ENCODE assay signal across 7 mouse cellular contexts in the genomic region with DNA sequence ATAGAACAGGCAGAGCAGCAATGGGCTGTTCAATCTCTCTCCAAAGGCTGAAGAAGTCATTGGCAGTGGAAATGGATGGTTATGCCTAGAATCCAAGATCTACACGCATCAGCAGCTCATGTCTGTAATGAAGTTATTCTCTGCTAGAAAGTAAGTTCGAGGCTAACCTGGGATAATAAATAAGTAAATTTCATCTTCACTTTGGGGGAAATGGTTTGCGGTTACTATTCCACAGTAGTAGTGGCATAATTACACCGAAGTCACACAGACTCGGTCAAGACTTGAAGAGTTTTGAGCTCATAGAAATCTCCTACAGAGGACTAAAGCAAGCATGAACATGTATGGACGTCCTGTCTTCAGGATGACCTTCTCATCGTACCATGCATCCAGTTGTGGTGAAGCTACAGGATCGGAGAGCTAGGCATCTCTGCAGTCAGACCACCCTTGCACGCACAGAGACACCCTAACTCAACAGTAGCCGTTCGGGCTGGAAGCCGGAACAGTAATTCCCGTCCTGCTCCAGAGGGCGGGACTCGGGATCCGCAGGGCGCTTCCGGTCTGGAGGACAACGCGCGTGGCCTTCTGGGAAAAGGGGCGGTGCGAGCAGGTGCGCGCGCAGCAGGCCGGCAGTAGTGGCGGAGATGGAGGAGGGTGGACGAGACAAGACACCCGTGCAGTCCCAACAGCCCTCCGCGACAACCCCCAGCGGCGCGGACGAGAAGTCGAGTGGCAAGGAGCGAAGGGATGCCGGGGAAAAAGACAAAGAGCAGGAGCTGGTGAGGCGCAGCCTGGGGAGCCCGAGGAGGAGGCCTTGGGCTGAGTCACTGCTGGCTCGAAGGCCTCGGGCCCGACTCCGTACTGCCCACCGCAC. TPM values are rescaled to one million over a fixed set of nuclear protein-coding genes. Genes with fewer than 3 reads are reported as not detected.
A peak's percentile ranks its signal among the peaks of the same experiment; 100 is the strongest.
DNase-seq lines count a peak whose midpoint lies in the region; ATAC-seq and TF ChIP-seq lines count a peak whose summit lies in the region.

Gene Psmd2 (plus strand): TSS at position 577 of the 871 bp plus-strand sequence.

- H3K4me1 ChIP-seq in intestine, postnatal 0 days (replicated peaks; ENCODE audit: control insufficient read depth, insufficient read depth, low read length), result no peaks in the 10 kb centered on the region
- H3K4me1 ChIP-seq in midbrain, embryonic 12.5 days, result peaks cover 19% of the 10 kb centered on the region
- H3K4me1 ChIP-seq in small intestine, adult 2 months (ENCODE audit: control insufficient read depth, insufficient read depth, insufficient read length, low read length), result no peaks in the 10 kb centered on the region

- peak within 1 kb of the TSS; percentile 74 for H3K9ac ChIP-seq in intestine, postnatal 0 days (ENCODE audit: low read depth, low read length)
- peak within 1 kb of the TSS; percentile 90 for H3K9ac ChIP-seq in midbrain, embryonic 12.5 days (replicated peaks)

- TF ChIP-seq CTCF in intestine, postnatal 0 days (IDR thresholded peaks at IDR 0.05; ENCODE audit: low read depth), result peak; percentile 28; the same call in 1 of the 2 replicates
- no peak for TF ChIP-seq CTCF in small intestine, adult 2 months (IDR thresholded peaks at IDR 0.05; ENCODE audit: extremely low read depth, insufficient read length, insufficient replicate concordance, low read depth, low read length)

- no peaks in the 10 kb centered on the region for H3K9me3 ChIP-seq in intestine, postnatal 0 days (ENCODE audit: control insufficient read depth)
- H3K9me3 ChIP-seq in midbrain, embryonic 12.5 days, result no peaks in the 10 kb centered on the region

- peak within 1 kb of the TSS; percentile 81 for H3K4me2 ChIP-seq in intestine, postnatal 0 days (replicated peaks; ENCODE audit: low read depth)
- peak within 1 kb of the TSS; percentile 94 for H3K4me2 ChIP-seq in midbrain, embryonic 12.5 days (replicated peaks)

- peak; percentile 94 for ATAC-seq in intestine, postnatal 0 days
- peak; percentile 97 for ATAC-seq in midbrain, embryonic 12.5 days (ENCODE audit: low FRiP score, low read depth)

- H3K4me3 ChIP-seq in intestine, postnatal 0 days (ENCODE audit: low read depth, low read length), result peak within 1 kb of the TSS; percentile 74
- H3K4me3 ChIP-seq in midbrain, embryonic 12.5 days, result peak within 1 kb of the TSS; percentile 91
- H3K4me3 ChIP-seq in small intestine, adult 2 months (ENCODE audit: low read depth, low read length), result peak within 1 kb of the TSS; percentile 87

- peak; percentile 95 for DNase-seq in adrenal gland, adult 8-10 months
- DNase-seq in embryo, embryonic 9.5 days (ENCODE audit: extremely low spot score), result peak; percentile 96
- DNase-seq in gonadal fat pad, adult 2 months (ENCODE audit: low read depth), result peak; percentile 41
- DNase-seq in left cerebral cortex, postnatal 4 days, result peak; percentile 98

- TF ChIP-seq POLR2A in small intestine, adult 2 months (IDR thresholded peaks at IDR 0.05; ENCODE audit: low read depth, low read length), result peak; percentile 85

- peaks cover 20% of the 10 kb centered on the region for H3K36me3 ChIP-seq in intestine, postnatal 0 days (ENCODE audit: control insufficient read depth, insufficient read depth)
- H3K36me3 ChIP-seq in midbrain, embryonic 12.5 days, result peaks cover 24% of the 10 kb centered on the region
- H3K36me3 ChIP-seq in small intestine, adult 2 months (ENCODE audit: control insufficient read depth, insufficient read depth, low read length), result peaks cover 17% of the 10 kb centered on the region

- intact Hi-C loops in left cerebral cortex, postnatal 4 days (cut with DNase I), result no loop called here

- no peaks in the 10 kb centered on the region for H3K27me3 ChIP-seq in intestine, postnatal 0 days (replicated peaks; ENCODE audit: control insufficient read depth, insufficient read depth, low read length)
- no peaks in the 10 kb centered on the region for H3K27me3 ChIP-seq in midbrain, embryonic 12.5 days
- H3K27me3 ChIP-seq in small intestine, adult 2 months (ENCODE audit: control insufficient read depth, insufficient read depth, low read length), result no peaks in the 10 kb centered on the region

- WGBS in intestine, postnatal 0 days, result 1% methylated on average over 46 of the region's 46 CpGs
- 3% methylated on average over 46 of the region's 46 CpGs for WGBS in midbrain, embryonic 12.5 days
- 1% methylated on average over 46 of the region's 46 CpGs for WGBS in small intestine, adult 2 months

- peak within 1 kb of the TSS; percentile 9; the same call in 1 of the 2 replicates for H3K27ac ChIP-seq in intestine, postnatal 0 days (ENCODE audit: low read depth, low read length)
- peak within 1 kb of the TSS; percentile 75 for H3K27ac ChIP-seq in midbrain, embryonic 12.5 days (replicated peaks)
- H3K27ac ChIP-seq in small intestine, adult 2 months (ENCODE audit: insufficient read depth, low read depth, low read length), result peak within 1 kb of the TSS; percentile 55

RNA-seq across cellular contexts. Expression of gene Psmd2, which starts in this region (rescaled TPM):
- 100 to 1,000 TPM; 261 to 301 (median 279) TPM for total RNA-seq in adrenal gland, adult 8-10 months (2022)
- polyA plus RNA-seq in gonadal fat pad, adult 2 months (2012; rRNA removed), result 110 and 118 TPM in 2 replicates
- 136 and 137 TPM in 2 replicates for polyA plus RNA-seq in intestine, postnatal 0 days (2015; fragmentation: Nextera tagmentation; extraction: Ambion mirVana)
- 100 to 1,000 TPM; 262 to 273 TPM for total RNA-seq in left cerebral cortex, postnatal 4 days (2021)
- 432 and 443 TPM in 2 replicates for polyA plus RNA-seq in midbrain, embryonic 12.5 days (2016; fragmentation: Nextera tagmentation; extraction: Ambion mirVana)
- polyA plus RNA-seq in small intestine, adult 2 months (2012; rRNA removed), result 24.5 and 45.0 TPM in 2 replicates

Comparison
In these comparisons a context has a peak if more than half of its experiments do, and no peak if none do; other contexts are left out.
1. Peak in every context shown above with its lines: DNase-seq, ATAC-seq, H3K4me3 ChIP-seq and H3K27ac ChIP-seq.
2. DNase-seq: peak in every context shown above with its lines; median percentile 98 in left cerebral cortex, postnatal 4 days; 96 in embryo, embryonic 9.5 days; 95 in adrenal gland, adult 8-10 months; 41 in gonadal fat pad, adult 2 months.
3. H3K27ac ChIP-seq: peak in every context shown above with its lines; median percentile 75 in midbrain, embryonic 12.5 days; 55 in small intestine, adult 2 months; 9 in intestine, postnatal 0 days.